Mouse (Mus musculus) gastrocnemius, postnatal 10 days (tissue): ENCODE measurements around the gene Arfip1. TPM values are rescaled to one million over a fixed set of nuclear protein-coding genes. Genes with fewer than 3 reads are reported as not detected.

Experiments
- DNase-seq: peaks from one replicate; pipeline ENCODE4 v3.0.0; 2021; ENCODE audit warnings: mixed read lengths
- long read RNA-seq, 2 experiments: library from polyadenylated mRNA; stranded (forward); transcript quantifications; one replicate each; pipeline ENCODE4 v2.0.0; 2021
- total RNA-seq, 2 experiments: library from RNA; stranded (reverse); gene quantifications; 2 replicates each; pipeline ENCODE4 v1.2.3; 2021

Gene Arfip1
- 10 to 100 TPM; 20.6 to 24.4 TPM for total RNA-seq
- long read RNA-seq, experiment 1, transcript Arfip1-203 (9 exons, 1,343 nt) = minor isoform, 11 of 33 reads
- long read RNA-seq, experiment 1, transcript Arfip1-201 (8 exons, 2,799 nt) = major isoform, 20 of 33 reads
- long read RNA-seq, experiment 1, partial matches to known transcripts = 0 of 33 reads
- long read RNA-seq, experiment 1, other reads (novel, unspliced or antisense) = 2 of 33 reads
- long read RNA-seq, experiment 2, transcript Arfip1-201 (8 exons, 2,799 nt) = major isoform, 9 of 21 reads
- long read RNA-seq, experiment 2, transcript Arfip1-203 (9 exons, 1,343 nt) = minor isoform, 7 of 21 reads
- long read RNA-seq, experiment 2, partial matches to known transcripts = 1 of 21 reads
- long read RNA-seq, experiment 2, other reads (novel, unspliced or antisense) = 4 of 21 reads

GRCm38 (mm10) chr3:84582023-84582912 lies at the start of gene Arfip1:
Gene Arfip1 (minus strand): TSS chr3:84582625.
- peak; percentile 99 for DNase-seq

DNA sequence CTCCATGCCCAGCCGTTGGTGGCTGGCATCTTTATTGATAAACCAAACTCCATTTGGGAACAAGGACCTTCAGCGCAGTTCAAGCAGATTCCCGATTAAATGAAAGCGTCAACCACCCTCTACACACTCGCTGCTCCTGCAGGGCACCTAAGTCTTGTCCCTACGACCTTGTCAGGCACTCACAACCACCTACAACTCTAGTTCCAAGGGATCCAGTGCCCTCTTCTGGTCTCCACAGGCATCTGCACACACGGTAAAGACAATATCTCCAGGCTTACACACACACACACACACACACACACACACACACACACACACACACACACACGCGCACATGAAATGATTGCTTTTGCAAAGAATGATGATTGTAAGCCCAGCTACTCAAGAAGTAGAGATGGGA lies 49.2 kb upstream of the Arfip1 start:
- no peak for DNase-seq

DNA sequence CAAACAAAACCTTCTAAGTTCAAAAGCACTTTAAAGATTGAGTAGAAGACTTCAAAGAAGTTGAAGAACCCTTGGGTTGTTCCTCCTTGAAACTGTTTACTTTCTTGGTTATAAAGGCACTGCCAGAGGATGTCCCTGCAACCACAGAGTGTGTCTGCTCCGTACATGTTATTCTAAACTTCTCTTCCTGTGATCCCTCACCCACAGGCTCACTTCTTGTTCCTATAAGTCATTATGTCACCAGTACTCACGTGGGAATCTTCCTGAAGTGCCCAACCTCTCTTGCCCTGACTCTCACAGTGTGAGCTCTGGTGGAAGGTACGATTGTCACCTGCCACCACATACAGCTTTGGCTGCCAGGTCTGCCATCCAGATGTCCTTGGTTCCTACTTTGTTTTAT lies 39.6 kb upstream of the Arfip1 start:
- DNase-seq = no peak

DNA sequence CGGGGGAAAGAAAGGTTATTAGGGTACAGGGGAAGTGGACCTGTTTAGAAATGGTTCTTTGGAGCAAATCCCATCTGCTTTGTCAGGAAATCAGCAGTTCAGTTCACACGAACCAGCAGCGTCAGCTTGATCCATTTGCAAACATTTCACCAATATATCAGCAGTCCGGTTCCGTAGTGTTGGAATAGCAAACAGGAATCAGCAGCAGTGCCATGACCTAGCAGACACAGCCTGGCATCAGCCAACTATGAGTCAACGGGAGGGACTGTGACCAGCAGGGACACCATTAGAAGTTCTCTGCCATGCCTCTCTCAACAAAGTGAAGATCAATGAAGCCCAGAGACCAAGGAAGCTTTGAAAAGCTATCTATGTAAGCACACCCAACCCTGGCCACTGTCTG lies 37.3 kb upstream of the Arfip1 start:
- no peak for DNase-seq

DNA sequence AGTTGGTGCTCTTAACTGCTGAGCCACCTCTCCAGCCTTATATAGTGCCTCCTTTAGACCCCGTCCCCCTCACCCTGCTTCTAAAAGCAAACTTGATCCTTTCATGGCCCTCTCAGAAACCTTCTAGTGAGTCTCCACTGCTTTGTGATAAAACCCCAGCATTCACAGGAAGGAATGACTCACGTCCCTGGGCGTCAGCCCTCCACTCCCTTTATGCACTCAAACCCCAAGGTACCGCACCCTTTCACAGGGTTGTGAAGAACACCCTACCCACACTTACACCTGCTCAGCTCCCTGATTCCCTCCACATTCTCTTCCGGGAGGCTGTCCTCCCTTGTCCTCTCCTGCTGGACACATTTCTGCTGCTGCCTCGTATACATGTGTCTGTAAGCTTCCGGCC lies 36.6 kb upstream of the Arfip1 start:
- DNase-seq = no peak

DNA sequence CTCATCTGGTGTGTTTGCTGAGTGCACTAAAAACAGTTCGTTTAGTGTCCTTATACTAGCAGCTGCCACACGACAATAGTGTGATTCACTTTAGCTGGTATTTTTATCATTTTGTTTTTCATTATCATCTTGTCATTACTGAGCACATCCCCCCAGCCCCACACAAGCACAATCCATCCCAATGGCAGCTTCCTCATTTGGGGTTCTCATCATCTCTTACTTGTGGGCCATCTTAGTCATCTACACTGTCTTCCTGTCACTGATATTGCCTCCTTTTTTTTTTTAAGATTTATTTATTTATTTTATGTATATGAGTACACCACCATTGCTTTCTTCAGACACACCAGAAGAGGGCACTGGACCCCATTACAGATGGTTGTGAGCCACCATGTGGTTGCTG lies 36.2 kb upstream of the Arfip1 start:
- DNase-seq = no peak

DNA sequence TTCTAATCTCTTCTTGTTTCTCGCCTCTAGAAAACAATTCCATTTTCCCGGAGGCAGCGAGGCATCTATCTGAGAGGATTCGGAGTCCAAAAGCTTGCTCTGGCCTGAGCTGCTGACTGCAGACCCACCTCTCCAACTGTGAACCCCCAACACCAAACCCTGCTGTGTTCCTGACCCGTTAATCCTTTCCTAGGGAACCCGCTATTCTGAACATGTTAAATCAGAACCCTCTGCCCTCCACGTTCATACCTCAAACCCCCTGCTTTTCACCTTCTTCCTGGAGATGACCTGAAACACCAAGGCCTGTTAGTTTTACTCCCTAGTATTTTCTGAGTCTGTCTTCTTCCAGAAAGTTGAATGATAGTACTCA lies 33.4 kb upstream of the Arfip1 start:
- DNase-seq = no peak

DNA sequence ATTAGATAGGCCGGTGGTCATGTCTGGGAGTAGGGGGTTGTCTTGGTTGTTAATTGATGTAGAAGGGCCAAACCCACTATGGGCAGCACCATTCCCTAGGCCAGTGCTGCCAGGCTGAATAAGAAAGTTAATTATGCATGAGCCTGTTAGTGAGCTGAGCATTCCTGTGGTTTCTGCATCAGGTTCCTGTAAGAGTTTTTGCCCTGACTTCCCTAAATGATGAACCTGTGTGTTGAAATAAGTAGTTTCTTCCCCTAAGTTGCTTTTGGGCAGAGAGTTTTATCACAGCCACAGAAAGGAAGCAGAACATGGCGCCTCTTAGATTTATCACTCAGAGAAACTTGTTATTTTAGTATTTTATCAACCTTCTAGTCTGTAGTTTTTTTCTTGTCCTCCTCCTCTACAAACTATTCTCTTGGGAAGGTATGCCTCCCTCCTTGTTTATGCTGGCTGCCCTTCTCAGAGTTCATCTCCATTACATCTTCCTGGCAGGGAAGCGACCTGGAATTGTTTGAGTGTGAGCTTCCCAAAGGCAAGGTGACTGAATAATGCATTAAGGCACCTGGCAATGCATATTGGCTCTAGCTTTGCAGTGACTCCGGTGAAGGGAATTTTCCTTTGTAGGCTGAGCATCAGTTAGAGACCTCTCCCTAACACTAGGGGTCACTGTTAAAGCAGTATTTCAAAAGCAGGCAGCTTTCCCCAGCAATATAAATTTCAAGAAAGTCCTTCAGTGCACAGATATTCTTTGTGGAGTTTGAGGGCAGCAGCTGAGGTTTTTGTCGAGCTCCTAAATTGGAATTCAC lies 32.8 kb upstream of the Arfip1 start:
- no peak for DNase-seq

- no peak for DNase-seq
These were observed 27.8 kb upstream of the Arfip1 start for GRCm38 (mm10) chr3:84610183-84610710.

DNA sequence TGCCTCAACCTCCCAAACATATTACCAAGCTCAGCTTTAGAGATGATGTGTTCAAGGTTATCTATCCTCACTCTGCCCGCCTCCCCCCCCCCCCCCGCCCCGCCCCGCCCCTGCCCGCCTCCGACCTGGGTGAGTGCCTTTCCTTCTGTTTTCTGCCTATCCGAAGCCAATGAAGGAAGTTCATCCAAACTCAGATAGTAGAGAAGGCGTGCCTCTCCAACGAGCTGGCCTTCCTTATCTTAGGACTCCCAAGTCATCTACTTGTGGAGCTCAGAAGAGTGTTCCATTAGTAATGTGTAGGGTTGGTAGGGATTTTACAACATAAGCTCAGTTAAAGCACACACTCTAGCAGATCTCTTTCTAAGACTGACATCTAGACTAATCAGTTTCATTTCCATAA lies 20.8 kb upstream of the Arfip1 start:
- DNase-seq = no peak

- DNase-seq = no peak
These were observed 20.3 kb upstream of the Arfip1 start for GRCm38 (mm10) chr3:84602759-84603158.

DNA sequence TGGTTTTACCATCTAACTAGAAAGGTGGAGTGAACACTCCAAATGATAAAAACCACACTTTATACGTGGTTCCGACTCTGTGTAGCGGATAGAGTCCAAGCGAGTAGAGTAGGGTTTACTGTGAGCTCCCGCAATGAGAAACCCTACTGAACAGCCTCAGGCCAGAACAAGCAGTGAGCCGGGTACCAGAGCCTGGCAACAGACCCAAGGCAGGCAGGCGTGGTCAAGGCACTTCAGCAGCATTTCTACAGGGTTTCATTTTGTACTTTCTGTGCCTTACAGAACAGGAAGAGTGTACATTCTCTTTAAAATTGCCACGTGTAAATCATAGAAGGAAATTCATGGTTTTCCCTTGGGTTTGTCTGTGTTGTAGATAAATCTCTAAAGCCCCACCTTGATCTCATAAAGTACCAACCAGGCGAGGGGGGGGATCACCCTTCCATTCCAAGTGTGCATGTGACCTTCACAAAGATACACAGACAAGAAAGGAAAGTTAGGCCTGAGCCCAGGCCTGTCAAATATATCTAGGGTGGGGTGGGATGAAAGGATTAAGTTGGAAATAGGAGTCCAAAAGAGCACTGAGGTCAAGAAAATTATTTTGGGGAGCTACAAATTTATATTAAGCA lies 19.6 kb upstream of the Arfip1 start:
- DNase-seq = no peak

DNA sequence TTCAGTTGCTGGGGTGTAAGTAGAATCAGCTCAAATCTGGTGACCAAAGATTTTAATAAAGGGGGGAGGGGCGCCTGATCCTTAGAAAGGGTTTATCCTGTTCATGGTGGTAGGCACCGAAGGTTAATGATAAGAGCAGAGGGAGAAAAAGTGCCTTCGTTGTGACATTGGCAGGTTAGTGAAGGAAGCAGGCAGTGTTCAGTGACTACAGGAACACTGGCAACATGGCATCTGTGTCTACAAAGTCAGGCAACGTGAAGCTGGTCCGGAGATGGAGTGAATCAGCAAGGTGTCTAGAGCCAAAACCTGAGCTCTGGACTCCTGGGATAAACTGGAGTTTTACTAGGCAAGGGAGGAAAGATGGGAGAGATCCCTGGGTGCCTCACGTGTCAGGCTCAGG lies 16.3 kb upstream of the Arfip1 start:
- no peak for DNase-seq

DNA sequence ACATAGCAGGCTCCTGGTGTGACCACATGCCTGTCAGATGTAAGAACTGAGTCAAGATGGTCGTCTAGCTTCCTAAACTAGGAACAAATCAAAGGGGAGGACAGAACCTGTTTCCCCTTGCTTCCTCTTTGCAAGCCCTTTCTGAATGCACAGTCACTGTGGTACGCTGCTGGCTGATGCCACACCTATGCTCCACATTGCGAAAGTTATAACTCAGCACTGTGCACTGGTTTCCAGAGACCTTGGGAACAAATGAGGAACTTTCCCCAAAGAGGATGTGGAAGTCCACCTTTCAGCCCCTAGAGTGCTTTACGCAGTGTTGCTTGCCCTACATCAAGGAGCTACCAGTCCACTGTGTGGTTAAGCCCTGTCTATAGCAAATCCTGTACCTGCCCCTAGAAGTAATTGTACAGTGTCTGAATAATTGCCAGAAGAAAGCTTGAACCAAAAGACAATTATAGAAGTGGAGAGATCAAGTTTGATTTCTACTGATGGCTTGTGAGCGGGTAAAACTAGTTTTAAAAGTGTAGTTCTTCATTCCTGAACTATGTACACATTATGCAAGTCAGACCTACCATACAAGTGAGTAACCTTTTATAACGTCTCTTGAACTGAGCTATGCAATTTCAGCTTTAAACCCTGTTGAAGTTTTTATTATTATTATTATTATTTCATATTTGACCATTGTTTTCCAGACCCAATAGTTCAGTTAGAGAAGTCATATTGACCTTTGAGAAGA lies 15.7 kb upstream of the Arfip1 start:
- DNase-seq = no peak

DNA sequence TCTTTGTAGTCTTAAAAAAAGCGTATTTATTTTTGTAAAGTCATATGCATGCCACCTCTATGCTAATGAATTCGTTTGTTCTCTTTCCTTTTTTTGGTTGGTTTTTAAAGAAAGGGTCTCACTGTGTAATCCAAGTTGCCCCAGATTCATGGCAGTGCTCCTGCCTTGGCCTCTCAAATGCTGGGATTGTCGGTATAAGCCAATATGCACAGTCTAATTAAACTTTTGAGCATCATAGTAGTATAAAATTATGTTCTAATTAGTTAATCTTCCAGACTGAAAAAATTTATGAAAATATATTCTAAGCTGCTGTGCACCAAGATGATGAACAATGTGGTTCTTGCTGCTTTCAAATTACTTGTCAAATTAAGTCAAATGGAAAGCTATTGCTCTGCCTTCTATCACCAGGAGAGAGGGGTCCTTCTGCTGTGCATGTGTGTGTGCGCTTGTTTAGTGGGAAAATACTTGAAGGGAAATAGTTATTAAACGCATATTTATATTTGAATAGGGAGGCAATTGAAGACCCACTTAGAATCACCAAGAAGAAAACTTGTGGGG lies 13.3 kb upstream of the Arfip1 start:
- DNase-seq = no peak

DNA sequence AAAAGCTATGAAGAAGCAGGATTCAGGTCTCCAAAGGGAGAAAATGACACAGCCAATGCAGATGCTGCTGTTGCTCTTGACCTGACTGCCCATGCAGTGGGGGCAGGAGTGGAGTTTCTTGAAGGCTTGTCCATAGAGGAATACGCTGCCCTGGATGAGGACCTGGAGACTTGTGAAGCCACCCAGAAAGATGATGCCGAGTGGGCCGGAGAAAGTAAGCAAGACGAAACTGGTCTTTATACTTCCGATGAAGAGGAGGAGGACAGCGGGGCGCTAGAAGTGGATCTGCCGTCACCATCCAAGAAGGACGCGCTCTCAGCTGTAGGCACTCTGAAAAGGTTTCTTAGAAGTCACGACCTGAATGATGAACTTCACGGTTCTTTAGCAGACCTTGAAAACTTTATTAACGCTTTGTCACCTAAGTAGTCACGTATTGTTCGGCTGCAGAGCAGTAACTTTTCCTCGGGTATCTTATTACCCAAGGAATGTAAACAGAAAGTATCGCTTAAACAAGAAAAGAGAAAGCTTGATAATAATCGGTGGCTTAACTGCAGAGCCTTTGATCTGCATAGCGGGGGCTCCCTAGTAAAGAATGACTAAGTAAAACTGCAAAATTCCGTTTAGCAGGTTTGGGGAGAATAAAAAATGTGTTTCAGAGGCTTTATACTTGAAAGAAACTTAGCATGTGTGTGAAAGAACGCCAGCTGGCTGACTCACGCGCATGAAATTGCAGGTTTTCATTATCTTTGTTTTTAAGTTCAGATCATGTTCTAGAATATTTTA lies 12.7 kb upstream of the Arfip1 start:
- DNase-seq = no peak

GRCm38 (mm10) chr3:84593274-84593673 lies 10.8 kb upstream of the Arfip1 start, which contains the start of gene Tigd4:
Gene Tigd4 (plus strand): TSS chr3:84593574.
- no peak for DNase-seq

- no peak for DNase-seq
These were observed 4.3 kb upstream of the Arfip1 start for GRCm38 (mm10) chr3:84586736-84587135.

- DNase-seq = no peak
These were observed 470 bp upstream of the Arfip1 start for GRCm38 (mm10) chr3:84582913-84583276.

GRCm38 (mm10) chr3:84581696-84582022 lies 766 bp downstream of the Arfip1 start:
- DNase-seq = no peak
